Mouse (Mus musculus): Measurements from ENCODE around the gene Arhgef12. TPM values are rescaled to one million over a fixed set of nuclear protein-coding genes. Genes with fewer than 3 reads are reported as not detected.
A peak's percentile ranks its signal among the peaks of the same experiment; 100 is the strongest.

Gene Arhgef12
- total RNA-seq, 1 experiment, result 23.2 TPM

DNA sequence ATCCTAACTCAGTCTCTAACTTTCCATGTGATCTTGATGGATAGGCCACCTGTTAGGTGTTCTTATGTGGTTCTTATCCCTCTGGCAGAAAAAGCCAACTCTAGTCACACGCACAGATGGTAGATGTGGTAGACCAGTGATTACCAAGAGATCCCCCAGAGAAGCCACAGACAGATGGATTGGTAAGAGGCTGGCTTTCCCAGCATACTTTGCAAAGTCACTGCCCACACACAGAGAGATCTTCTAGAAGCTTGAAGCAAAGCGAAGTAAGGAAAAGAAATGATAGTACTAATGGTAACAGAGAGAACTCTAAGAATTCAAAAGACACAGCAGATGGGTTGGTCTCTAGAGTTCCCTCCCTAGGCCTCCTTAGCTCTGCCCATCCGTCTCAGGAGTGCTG is 42.5 kb upstream of the Arhgef12 start:
- H3K4me3 ChIP-seq (ENCODE audit: insufficient read depth in 1 of 2, low read depth in 1 of 2, low read length in 2 of 2, poor library complexity in 1 of 2, severe bottlenecking in 1 of 2), result no peak overlapping the region
- in situ Hi-C loops (cut with MboI; ENCODE audit: low sequenced_read_pairs in 2 of 2, unreplicated experiment in 2 of 2), result loop anchor here in 1 of 2 experiments (10.0 kb wide), 1 partner anchor 55 kb away; no protein-coding TSS in a partner anchor
- no peak overlapping the region for H3K9ac ChIP-seq (ENCODE audit: insufficient read depth, low read depth, low read length, poor library complexity, severe bottlenecking)
- TF ChIP-seq HCFC1 (IDR thresholded peaks at IDR 0.05; ENCODE audit: borderline replicate concordance, insufficient read depth, low read length) (no peak), ZC3H11A (IDR thresholded peaks at IDR 0.05; ENCODE audit: borderline replicate concordance, low read depth, low read length) (no peak), CHD2 (IDR thresholded peaks at IDR 0.05; ENCODE audit: low read depth, low read length) (no peak), MAFK (IDR thresholded peaks at IDR 0.05; ENCODE audit: insufficient read depth, low read depth, low read length) (no peak), ZNF384 (IDR thresholded peaks at IDR 0.05; ENCODE audit: low read depth, low read length) (no peak)
- no peaks in the 10 kb centered on the region for H3K9me3 ChIP-seq (ENCODE audit: control insufficient read depth, insufficient read depth, low read depth, low read length)
- DNase-seq (ENCODE audit: low read depth, low spot score), result no peak
- no peaks in the 10 kb centered on the region for H3K36me3 ChIP-seq (ENCODE audit: control insufficient read depth, insufficient read depth, low read length, poor library complexity, severe bottlenecking)
- no peak overlapping the region for H3K27ac ChIP-seq (ENCODE audit: insufficient read depth, low read depth, low read length, poor library complexity, severe bottlenecking)
- peaks cover 0 to 2% of the 10 kb centered on the region in 2 experiments; a peak in 1 of 4 replicates for H3K4me1 ChIP-seq (ENCODE audit: control insufficient read depth in 2 of 2, insufficient read depth in 2 of 2, low read length in 2 of 2, poor library complexity in 1 of 2)

- Histone ChIP-seq H3K36me3 (ENCODE audit: control insufficient read depth, insufficient read depth, low read length, poor library complexity, severe bottlenecking) (no peaks in the 10 kb centered on the region), H3K9me3 (ENCODE audit: control insufficient read depth, insufficient read depth, low read depth, low read length) (no peaks in the 10 kb centered on the region), H3K27ac (ENCODE audit: insufficient read depth, low read depth, low read length, poor library complexity, severe bottlenecking) (no peak overlapping the region), H3K4me1 (ENCODE audit: control insufficient read depth in 2 of 2, insufficient read depth in 2 of 2, low read length in 2 of 2, poor library complexity in 1 of 2) (no peaks in the 10 kb centered on the region), H3K4me3 (ENCODE audit: insufficient read depth in 1 of 2, low read depth in 1 of 2, low read length in 2 of 2, poor library complexity in 1 of 2, severe bottlenecking in 1 of 2) (no peak overlapping the region), H3K9ac (ENCODE audit: insufficient read depth, low read depth, low read length, poor library complexity, severe bottlenecking) (no peak overlapping the region)
- no peak for DNase-seq (ENCODE audit: low read depth, low spot score)
- in situ Hi-C loops (cut with MboI; ENCODE audit: low sequenced_read_pairs in 2 of 2, unreplicated experiment in 2 of 2), result loop anchor here in 1 of 2 experiments (10.0 kb wide), 1 partner anchor 60 kb away; no protein-coding TSS in a partner anchor
- TF ChIP-seq ZC3H11A (IDR thresholded peaks at IDR 0.05; ENCODE audit: borderline replicate concordance, low read depth, low read length), result no peak
- TF ChIP-seq HCFC1 (IDR thresholded peaks at IDR 0.05; ENCODE audit: borderline replicate concordance, insufficient read depth, low read length), result no peak
- TF ChIP-seq MAFK (IDR thresholded peaks at IDR 0.05; ENCODE audit: insufficient read depth, low read depth, low read length), result no peak
- no peak for TF ChIP-seq CHD2 (IDR thresholded peaks at IDR 0.05; ENCODE audit: low read depth, low read length)
- no peak for TF ChIP-seq ZNF384 (IDR thresholded peaks at IDR 0.05; ENCODE audit: low read depth, low read length)
Observed at GRCm38 (mm10) chr9:43145196-43145595, 38.2 kb upstream of the Arhgef12 start.

GRCm38 (mm10) chr9:43144206-43144810 is 37.3 kb upstream of the Arhgef12 start:
- H3K36me3 ChIP-seq (ENCODE audit: control insufficient read depth, insufficient read depth, low read length, poor library complexity, severe bottlenecking), result no peaks in the 10 kb centered on the region
- no peak overlapping the region for H3K4me3 ChIP-seq (ENCODE audit: insufficient read depth in 1 of 2, low read depth in 1 of 2, low read length in 2 of 2, poor library complexity in 1 of 2, severe bottlenecking in 1 of 2)
- H3K27ac ChIP-seq (ENCODE audit: insufficient read depth, low read depth, low read length, poor library complexity, severe bottlenecking), result no peak overlapping the region
- H3K9me3 ChIP-seq (ENCODE audit: control insufficient read depth, insufficient read depth, low read depth, low read length), result no peaks in the 10 kb centered on the region
- in situ Hi-C loops (cut with MboI; ENCODE audit: low sequenced_read_pairs in 2 of 2, unreplicated experiment in 2 of 2), result loop anchor here (5.0 to 10.0 kb wide), 3 partner anchors 60 to 138 kb away; partner anchors contain the start of gene Pou2f3 (in 1 of the 2)
- DNase-seq (ENCODE audit: low read depth, low spot score), result no peak
- no peak overlapping the region for H3K9ac ChIP-seq (ENCODE audit: insufficient read depth, low read depth, low read length, poor library complexity, severe bottlenecking)
- TF ChIP-seq HCFC1 (IDR thresholded peaks at IDR 0.05; ENCODE audit: borderline replicate concordance, insufficient read depth, low read length) (no peak), ZC3H11A (IDR thresholded peaks at IDR 0.05; ENCODE audit: borderline replicate concordance, low read depth, low read length) (peak; percentile 50; the same call in 1 of the 2 replicates)
- H3K4me1 ChIP-seq (ENCODE audit: control insufficient read depth in 2 of 2, insufficient read depth in 2 of 2, low read length in 2 of 2, poor library complexity in 1 of 2), result no peaks in the 10 kb centered on the region

- peak; percentile 47 for DNase-seq (ENCODE audit: low read depth, low spot score)
- in situ Hi-C loops (cut with MboI; ENCODE audit: low sequenced_read_pairs in 2 of 2, unreplicated experiment in 2 of 2), result loop anchor here (5.0 to 10.0 kb wide), 3 partner anchors 63 to 140 kb away; partner anchors contain the start of gene Pou2f3 (in 1 of the 2)
- Histone ChIP-seq H3K4me3 (ENCODE audit: insufficient read depth in 1 of 2, low read depth in 1 of 2, low read length in 2 of 2, poor library complexity in 1 of 2, severe bottlenecking in 1 of 2) (no peak overlapping the region), H3K4me1 (ENCODE audit: control insufficient read depth in 2 of 2, insufficient read depth in 2 of 2, low read length in 2 of 2, poor library complexity in 1 of 2) (no peaks in the 10 kb centered on the region), H3K36me3 (ENCODE audit: control insufficient read depth, insufficient read depth, low read length, poor library complexity, severe bottlenecking) (no peaks in the 10 kb centered on the region), H3K9me3 (ENCODE audit: control insufficient read depth, insufficient read depth, low read depth, low read length) (no peaks in the 10 kb centered on the region), H3K27ac (ENCODE audit: insufficient read depth, low read depth, low read length, poor library complexity, severe bottlenecking) (no peak overlapping the region), H3K9ac (ENCODE audit: insufficient read depth, low read depth, low read length, poor library complexity, severe bottlenecking) (no peak overlapping the region)
- TF ChIP-seq ZC3H11A (IDR thresholded peaks at IDR 0.05; ENCODE audit: borderline replicate concordance, low read depth, low read length), result peak; percentile 86; the same call in 1 of the 2 replicates
- TF ChIP-seq CHD2 (IDR thresholded peaks at IDR 0.05; ENCODE audit: low read depth, low read length), result no peak
Observed at GRCm38 (mm10) chr9:43141839-43142238, 34.8 kb upstream of the Arhgef12 start.

All from ES-E14 (cell line).